Mouse (Mus musculus) small intestine, adult 2 months (tissue): ENCODE data around the gene Abhd17b.

Experiments
- CTCF ChIP-seq: fragments of 200-500 bp; IDR thresholded peaks from 2 replicates; pipeline ENCODE4 v1.5.1; 2012; ENCODE audit warnings: low read depth, mild to moderate bottlenecking, control low read depth, inconsistent platforms, low read length, moderate library complexity, mixed read lengths; ENCODE audit not compliant: insufficient replicate concordance, insufficient read length; ENCODE audit errors: extremely low read depth
- POLR2A ChIP-seq: fragments of 200-500 bp; IDR thresholded peaks from 2 replicates; pipeline ENCODE4 v1.6.1; 2012; ENCODE audit warnings: low read depth, mild to moderate bottlenecking, control low read depth, inconsistent platforms, low read length, moderate library complexity

GRCm38 (mm10) chr19:21715515-21715914, 62.5 kb downstream of the Abhd17b start:
- no peak for TF ChIP-seq CTCF
- no peak for TF ChIP-seq POLR2A
